Mouse (Mus musculus): ENCODE results near the gene Gfpt1.

The Gfpt1 gene

DNA sequence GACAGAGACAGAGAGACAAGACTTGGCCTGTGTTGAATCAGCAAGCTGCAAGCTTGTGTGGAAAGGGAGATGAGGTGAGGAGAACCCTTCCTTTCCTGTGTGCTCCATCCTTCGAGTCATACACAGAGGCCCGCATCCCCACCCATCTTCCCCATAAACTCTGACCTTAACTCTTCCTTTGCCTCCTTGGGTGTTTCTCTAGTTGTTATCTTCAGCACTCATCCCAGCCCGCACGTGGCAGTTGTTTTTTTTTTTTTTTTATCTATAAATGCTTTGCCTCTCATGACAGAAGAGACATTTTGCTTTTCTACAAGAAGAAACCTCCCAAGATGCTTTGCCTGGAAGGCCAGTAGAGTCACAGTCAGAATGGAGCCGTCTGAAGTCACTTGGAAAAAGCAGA, 95.8 kb downstream of the Gfpt1 start:
- no peak for DNase-seq (ENCODE audit: low read depth, low spot score)

DNA sequence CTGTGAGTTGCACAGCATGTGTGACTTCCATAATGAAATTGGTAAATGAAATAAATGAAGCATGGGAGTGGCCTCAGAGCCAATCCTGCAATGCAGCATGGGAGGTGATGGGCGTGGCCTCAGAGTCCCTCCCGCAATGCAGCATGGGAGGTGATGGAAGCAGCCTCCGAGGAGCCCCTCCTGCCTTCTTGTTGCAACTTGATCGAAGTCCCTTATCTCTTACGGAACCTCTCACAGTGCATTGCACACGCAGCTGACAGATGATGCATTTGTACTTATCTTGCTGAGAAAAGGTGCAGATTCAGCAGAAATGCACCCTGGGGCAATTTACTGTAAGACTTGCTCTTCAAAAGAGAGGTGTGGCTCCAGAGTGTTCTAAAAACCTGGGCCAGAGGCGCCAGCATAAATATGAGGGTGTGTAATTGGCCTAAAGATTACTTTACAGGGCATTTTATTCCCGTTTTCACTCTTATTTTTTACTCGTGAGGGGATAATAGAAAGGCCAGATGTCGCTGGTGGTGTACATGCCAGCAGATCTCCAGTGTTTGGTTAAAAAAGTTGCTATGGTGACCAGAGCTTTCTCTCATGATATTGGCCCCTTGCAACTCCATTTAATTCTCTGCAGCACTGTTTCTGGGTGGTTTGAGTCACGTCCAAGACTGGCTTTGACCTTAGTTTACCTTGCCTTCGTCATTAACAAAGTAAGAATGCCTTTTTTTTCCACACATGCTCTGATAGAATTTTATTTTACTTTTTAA, 97.3 kb downstream of the Gfpt1 start:
- no peak for DNase-seq (ENCODE audit: low read depth, low spot score)
